Mouse (Mus musculus) adrenal gland, adult 2 months (tissue): ENCODE measurements around the gene Plekhg4. TPM values are rescaled to one million over a fixed set of nuclear protein-coding genes. Genes with fewer than 3 reads are reported as not detected.

Experiments used
- DNase-seq: peaks from one replicate; pipeline ENCODE4 v3.0.0; 2021
- polyA plus RNA-seq: library from polyadenylated mRNA; depleted of rRNA; stranded (reverse); fragments of >200 nt; gene quantifications from 2 replicates; pipeline ENCODE4 v1.2.3, GENCODE M21; 2012; rRNA removed
- total RNA-seq, 2 experiments: library from RNA; stranded (reverse); gene quantifications; 2 replicates each; pipeline ENCODE4 v1.2.3; 2021

Plekhg4 gene
- total and polyA plus RNA-seq, 3 experiments, result 0.20 to 0.52 (median 0.35) TPM

DNA sequence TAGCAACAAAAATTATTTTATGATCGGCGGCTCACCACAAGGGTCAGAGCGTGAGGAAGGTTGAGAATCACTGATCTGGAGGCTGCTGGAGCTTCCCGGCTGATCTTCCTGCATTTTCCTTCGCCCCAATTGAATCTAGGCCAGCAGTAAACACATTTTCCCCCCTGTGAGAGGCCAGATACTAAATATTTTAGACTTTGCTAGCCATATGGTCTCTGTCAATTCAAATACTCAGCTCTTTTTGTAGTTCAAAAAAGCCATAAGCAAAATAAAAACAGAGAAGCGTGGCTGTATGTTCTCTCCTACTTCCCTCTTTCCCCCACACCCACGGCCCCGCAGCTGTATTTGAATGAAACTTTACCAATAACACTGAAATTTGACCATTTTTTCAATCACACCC is 30.4 kb downstream of the Plekhg4 start:
- DNase-seq, result no peak

GRCm38 (mm10) chr8:105404496-105404895 is 31.4 kb downstream of the Plekhg4 start:
- DNase-seq, result no peak

DNA sequence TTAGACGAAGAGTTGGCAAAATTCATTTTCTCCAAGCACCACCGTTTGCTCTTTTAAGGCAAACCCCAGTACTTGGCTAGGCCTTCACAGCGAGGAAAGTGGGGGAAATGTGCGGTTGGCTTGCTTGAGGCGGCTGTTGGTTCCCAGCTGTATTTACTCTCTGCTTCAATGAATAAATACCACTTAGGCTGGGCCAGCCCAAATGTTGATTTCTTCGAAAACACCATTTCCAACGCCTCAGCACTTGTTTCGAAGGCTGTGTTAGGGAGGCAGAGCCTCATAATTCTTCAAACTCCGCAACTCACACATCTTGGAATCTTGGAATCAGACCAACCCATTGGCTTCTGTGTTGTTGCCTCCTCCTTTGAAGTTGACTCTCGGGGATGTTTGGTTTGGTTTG is 33.3 kb downstream of the Plekhg4 start:
- no peak for DNase-seq

DNA sequence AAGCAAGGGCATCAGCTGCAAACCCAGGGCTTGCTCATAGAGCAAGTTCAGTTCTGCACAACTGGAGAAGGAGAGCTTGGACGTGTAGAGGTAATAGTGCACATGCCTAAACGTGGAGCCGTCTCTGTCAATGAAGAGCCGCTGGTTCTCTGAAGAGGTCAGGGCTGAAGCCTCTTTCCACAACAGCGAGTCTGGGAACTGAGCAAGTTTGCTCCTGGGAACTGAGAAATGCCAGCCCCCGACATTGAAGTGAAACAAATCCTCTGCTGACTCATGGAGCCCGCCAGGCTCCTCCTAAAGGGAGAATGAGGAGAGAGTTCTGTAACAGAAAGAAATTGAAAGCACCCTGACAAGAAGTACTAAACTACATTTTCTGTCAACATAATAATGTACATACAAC is 35.3 kb downstream of the Plekhg4 start:
- DNase-seq, result peak; percentile 48

GRCm38 (mm10) chr8:105409947-105410346 is 36.9 kb downstream of the Plekhg4 start:
- DNase-seq, result no peak

GRCm38 (mm10) chr8:105413391-105413790 is 40.3 kb downstream of the Plekhg4 start, which contains the start of the genes Kctd19 and Lrrc36:
TSS of gene Kctd19 (minus strand) at chr8:105413502.
TSS of gene Lrrc36 (plus strand) at chr8:105413571.
- peak; percentile 62 for DNase-seq

DNA sequence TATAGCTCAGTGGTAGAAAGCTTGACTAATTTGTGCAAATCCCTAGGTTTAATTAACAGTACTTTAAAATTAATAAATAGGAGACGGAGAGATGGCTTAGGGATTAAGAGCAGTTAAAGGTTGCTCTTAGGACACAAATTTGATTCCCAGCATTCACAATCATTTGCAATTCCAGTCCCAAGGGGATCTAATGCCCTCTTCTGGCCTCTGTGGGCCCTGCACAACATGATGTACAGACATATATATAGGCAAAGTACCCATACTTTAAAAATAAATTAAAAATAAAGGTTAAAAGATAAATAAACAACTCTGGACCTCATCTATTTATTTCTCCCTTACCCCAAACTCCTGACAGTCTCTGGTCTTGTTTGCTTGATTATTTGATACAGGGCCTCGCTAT is 45.9 kb downstream of the Plekhg4 start:
- no peak for DNase-seq

DNA sequence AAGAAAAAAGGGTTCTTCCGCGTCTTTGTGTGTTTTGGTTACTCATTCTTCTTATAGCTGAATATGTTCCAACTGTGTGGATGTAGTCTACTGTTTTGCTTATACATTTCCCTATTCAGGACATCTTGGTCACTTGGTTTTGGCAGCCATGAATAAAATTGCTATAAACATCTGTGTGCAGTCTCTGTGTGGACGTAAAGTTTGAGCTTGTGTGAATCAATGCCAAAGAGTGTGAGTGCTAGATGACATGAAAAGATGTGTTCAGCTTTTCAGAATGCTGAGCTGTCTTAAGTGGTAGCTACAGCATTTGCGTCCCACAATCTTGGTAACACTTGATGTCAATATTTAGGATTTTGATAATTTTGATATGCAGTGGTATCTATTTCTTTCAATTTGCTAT is 46.7 kb downstream of the Plekhg4 start:
- DNase-seq, result no peak

DNA sequence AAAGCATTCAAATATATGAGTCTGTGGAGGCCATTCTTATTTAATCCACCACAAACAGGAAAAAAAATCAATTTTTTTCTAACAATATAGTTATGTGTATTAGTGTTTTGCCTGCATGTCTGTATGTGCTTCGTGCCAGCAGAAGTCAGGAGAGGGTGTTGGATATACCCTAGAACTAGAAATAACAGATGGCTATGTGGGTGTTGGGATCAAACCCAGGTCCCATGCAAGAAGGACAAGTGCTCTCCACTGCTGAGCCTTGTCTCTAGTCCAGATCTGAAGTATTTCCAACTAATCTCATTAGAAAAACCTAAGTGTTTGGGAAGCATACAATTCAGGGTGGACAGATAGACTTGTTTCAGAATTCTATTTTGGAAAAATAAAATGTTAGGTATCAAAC is 48.9 kb downstream of the Plekhg4 start:
- DNase-seq, result no peak

DNA sequence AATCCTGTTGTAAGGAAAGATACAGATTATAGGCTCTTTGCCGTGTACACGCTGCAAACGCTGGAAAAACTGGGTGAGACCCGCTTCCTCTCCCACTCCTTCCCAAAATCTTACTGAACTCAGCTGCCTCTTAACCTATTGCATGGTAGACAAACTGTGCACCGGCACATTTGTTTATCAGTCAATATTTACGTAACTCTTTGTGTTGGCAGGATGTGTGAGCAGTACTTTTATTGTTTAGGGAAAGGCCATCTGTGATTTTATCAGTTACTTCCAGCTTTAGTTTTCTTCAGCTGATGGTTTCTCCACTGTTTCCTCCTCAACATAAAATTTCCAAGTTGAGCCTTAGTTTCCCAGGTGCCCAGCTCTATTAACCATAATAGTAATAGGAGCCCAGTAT is 53.8 kb downstream of the Plekhg4 start:
- no peak for DNase-seq

- DNase-seq, result no peak
These were observed 58.9 kb downstream of the Plekhg4 start for GRCm38 (mm10) chr8:105431743-105432515.

Other genes with a start within 250 kb of the Plekhg4 start
- under 1 TPM in 1 of 2 experiments, not detected in 1; 0.12 TPM for gene Ces4a, start 241.5 kb upstream of the Plekhg4 start, total RNA-seq
- gene Ces4a, start 241.5 kb upstream of the Plekhg4 start, polyA plus RNA-seq, result 0.11 and 0.18 TPM in 2 replicates
- 10 to 100 TPM; 68.2 to 80.0 TPM for gene Cbfb, start 202.6 kb upstream of the Plekhg4 start, total RNA-seq
- gene Cbfb, start 202.6 kb upstream of the Plekhg4 start, polyA plus RNA-seq, result 9.3 and 14.3 TPM in 2 replicates
- 10 to 100 TPM; 20.9 to 30.6 TPM for gene D230025D16Rik, start 148.1 kb upstream of the Plekhg4 start, total RNA-seq
- 19.3 and 21.5 TPM in 2 replicates for gene D230025D16Rik, start 148.1 kb upstream of the Plekhg4 start, polyA plus RNA-seq
- gene B3gnt9, start 118.1 kb upstream of the Plekhg4 start, total RNA-seq, result 1 to 10 TPM; 3.1 to 5.0 TPM
- 15.2 and 28.9 TPM in 2 replicates for gene B3gnt9, start 118.1 kb upstream of the Plekhg4 start, polyA plus RNA-seq
- 10 to 100 TPM; 11.7 to 12.4 TPM for gene Tradd, start 108.7 kb upstream of the Plekhg4 start, total RNA-seq
- 26.3 and 26.5 TPM in 2 replicates for gene Tradd, start 108.7 kb upstream of the Plekhg4 start, polyA plus RNA-seq
- gene Fbxl8, start 108.6 kb upstream of the Plekhg4 start, total RNA-seq, result 1 to 10 TPM; 3.3 to 4.0 TPM
- gene Fbxl8, start 108.6 kb upstream of the Plekhg4 start, polyA plus RNA-seq, result 10.4 and 11.5 TPM in 2 replicates
- gene Hsf4, start 103.5 kb upstream of the Plekhg4 start, total RNA-seq, result 1 to 10 TPM; 2.3 TPM
- 1.8 and 2.3 TPM in 2 replicates for gene Hsf4, start 103.5 kb upstream of the Plekhg4 start, polyA plus RNA-seq
- gene Nol3, start 97.1 kb upstream of the Plekhg4 start, total RNA-seq, result 10 to 100 TPM in 1 of 2 experiments, 1 to 10 TPM in 1; 6.2 to 10.3 TPM
- 4.4 and 5.3 TPM in 2 replicates for gene Nol3, start 97.1 kb upstream of the Plekhg4 start, polyA plus RNA-seq
- gene 4931428F04Rik, start 83.4 kb upstream of the Plekhg4 start, total RNA-seq, result 1 to 10 TPM; 1.8 to 3.4 TPM
- gene 4931428F04Rik, start 83.4 kb upstream of the Plekhg4 start, polyA plus RNA-seq, result 3.4 and 4.1 TPM in 2 replicates
- 10 to 100 TPM; 13.3 to 28.4 TPM for gene Exoc3l, start 77.2 kb upstream of the Plekhg4 start, total RNA-seq
- 34.8 and 55.8 TPM in 2 replicates for gene Exoc3l, start 77.2 kb upstream of the Plekhg4 start, polyA plus RNA-seq
- 10 to 100 TPM; 35.9 to 47.0 TPM for gene E2f4, start 75.6 kb upstream of the Plekhg4 start, total RNA-seq
- gene E2f4, start 75.6 kb upstream of the Plekhg4 start, polyA plus RNA-seq, result 94.8 and 108 TPM in 2 replicates
- gene Elmo3, start 67.7 kb upstream of the Plekhg4 start, total RNA-seq, result 1 to 10 TPM; 5.3 to 6.5 TPM
- 14.2 and 15.4 TPM in 2 replicates for gene Elmo3, start 67.7 kb upstream of the Plekhg4 start, polyA plus RNA-seq
- 1 to 10 TPM; 4.3 to 4.4 TPM for gene Lrrc29, start 47.0 kb upstream of the Plekhg4 start, total RNA-seq
- 8.8 and 11.1 TPM in 2 replicates for gene Lrrc29, start 47.0 kb upstream of the Plekhg4 start, polyA plus RNA-seq
- gene Tmem208, start 46.9 kb upstream of the Plekhg4 start, total RNA-seq, result 10 to 100 TPM; 53.7 to 71.4 TPM
- 82.8 and 84.1 TPM in 2 replicates for gene Tmem208, start 46.9 kb upstream of the Plekhg4 start, polyA plus RNA-seq
- 10 to 100 TPM in 1 of 2 experiments, 1 to 10 TPM in 1; 7.6 to 16.5 TPM for gene Fhod1, start 25.3 kb upstream of the Plekhg4 start, total RNA-seq
- gene Fhod1, start 25.3 kb upstream of the Plekhg4 start, polyA plus RNA-seq, result 16.3 and 21.1 TPM in 2 replicates
- under 1 TPM; 0.55 to 0.86 TPM for gene Slc9a5, start 24.4 kb upstream of the Plekhg4 start, total RNA-seq
- 3.3 and 4.1 TPM in 2 replicates for gene Slc9a5, start 24.4 kb upstream of the Plekhg4 start, polyA plus RNA-seq
- not detected for gene Kctd19, start 40.2 kb downstream of the Plekhg4 start, total RNA-seq
- gene Kctd19, start 40.2 kb downstream of the Plekhg4 start, polyA plus RNA-seq, result 0.03 and 0.11 TPM in 2 replicates
- 1 to 10 TPM; 2.7 to 3.0 TPM for gene Lrrc36, start 40.3 kb downstream of the Plekhg4 start, total RNA-seq
- 1.3 and 1.5 TPM in 2 replicates for gene Lrrc36, start 40.3 kb downstream of the Plekhg4 start, polyA plus RNA-seq
- gene Tppp3, start 98.3 kb downstream of the Plekhg4 start, total RNA-seq, result 10 to 100 TPM; 26.2 to 37.5 TPM
- 50.8 and 65.2 TPM in 2 replicates for gene Tppp3, start 98.3 kb downstream of the Plekhg4 start, polyA plus RNA-seq
- gene Zdhhc1, start 123.6 kb downstream of the Plekhg4 start, total RNA-seq, result 10 to 100 TPM; 13.8 to 19.2 TPM
- gene Zdhhc1, start 123.6 kb downstream of the Plekhg4 start, polyA plus RNA-seq, result 53.3 and 62.5 TPM in 2 replicates
- gene Hsd11b2, start 145.5 kb downstream of the Plekhg4 start, total RNA-seq, result under 1 TPM; 0.14 to 0.35 TPM
- 1.2 and 2.2 TPM in 2 replicates for gene Hsd11b2, start 145.5 kb downstream of the Plekhg4 start, polyA plus RNA-seq
- gene Atp6v0d1, start 192.8 kb downstream of the Plekhg4 start, total RNA-seq, result 100 to 1,000 TPM; 113 to 118 TPM
- 77.6 and 80.3 TPM in 2 replicates for gene Atp6v0d1, start 192.8 kb downstream of the Plekhg4 start, polyA plus RNA-seq
- gene Ripor1, start 232.0 kb downstream of the Plekhg4 start, total RNA-seq, result 10 to 100 TPM; 23.2 to 37.3 TPM
- gene Ripor1, start 232.0 kb downstream of the Plekhg4 start, polyA plus RNA-seq, result 29.8 and 33.0 TPM in 2 replicates